Mouse (Mus musculus): Measurements from ENCODE around the gene Pik3ap1. TPM values are rescaled to one million over a fixed set of nuclear protein-coding genes. Genes with fewer than 3 reads are reported as not detected.

Pik3ap1 gene
- polyA plus RNA-seq, 1 experiment from 2014 or later = 2.0 TPM

DNA sequence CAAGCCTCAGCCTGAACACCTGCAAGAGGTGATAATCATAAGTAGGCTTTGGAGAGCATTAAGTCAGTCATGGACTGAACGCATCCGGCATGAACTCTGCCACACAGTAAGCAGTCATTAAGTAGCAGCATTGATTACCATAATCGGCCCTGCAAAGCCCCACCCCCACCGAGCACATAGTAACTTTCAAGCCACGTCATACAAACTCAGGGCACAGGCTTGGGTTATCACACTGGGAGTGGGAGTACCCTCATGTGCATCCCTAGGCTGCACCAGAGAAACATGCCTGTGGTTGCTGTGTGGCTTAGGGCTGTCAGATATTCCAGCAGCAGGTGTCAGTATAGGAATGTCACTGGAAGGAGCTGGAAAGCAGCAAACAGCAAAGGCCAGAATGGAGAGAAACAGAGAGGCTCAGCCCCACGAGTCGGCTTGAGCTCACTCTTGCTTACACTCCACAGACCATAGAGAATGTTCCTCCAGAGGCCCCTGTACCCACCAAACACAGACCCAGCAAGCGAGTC lies 105.1 kb downstream of the Pik3ap1 start:
- H3K36me3 ChIP-seq (ENCODE audit: control insufficient read depth, insufficient read depth) = no peaks in the 10 kb centered on the region
- H3K27me3 ChIP-seq (replicated peaks; ENCODE audit: control insufficient read depth, insufficient read depth, low read length) = no peaks in the 10 kb centered on the region
- no peak overlapping the region for H3K27ac ChIP-seq (ENCODE audit: low read length)
- H3K4me2 ChIP-seq (ENCODE audit: low read length) = no peak overlapping the region
- 70% methylated on average over 8 of the region's 8 CpGs for WGBS
- H3K9ac ChIP-seq (replicated peaks; ENCODE audit: low read depth, low read length) = no peak overlapping the region
- H3K9me3 ChIP-seq (ENCODE audit: control insufficient read depth, low read length) = no peaks in the 10 kb centered on the region
- H3K4me3 ChIP-seq (replicated peaks; ENCODE audit: low read length) = no peak overlapping the region
- H3K4me1 ChIP-seq (replicated peaks; ENCODE audit: control insufficient read depth, insufficient read depth, low read length) = no peaks in the 10 kb centered on the region
- ATAC-seq = no peak

DNA sequence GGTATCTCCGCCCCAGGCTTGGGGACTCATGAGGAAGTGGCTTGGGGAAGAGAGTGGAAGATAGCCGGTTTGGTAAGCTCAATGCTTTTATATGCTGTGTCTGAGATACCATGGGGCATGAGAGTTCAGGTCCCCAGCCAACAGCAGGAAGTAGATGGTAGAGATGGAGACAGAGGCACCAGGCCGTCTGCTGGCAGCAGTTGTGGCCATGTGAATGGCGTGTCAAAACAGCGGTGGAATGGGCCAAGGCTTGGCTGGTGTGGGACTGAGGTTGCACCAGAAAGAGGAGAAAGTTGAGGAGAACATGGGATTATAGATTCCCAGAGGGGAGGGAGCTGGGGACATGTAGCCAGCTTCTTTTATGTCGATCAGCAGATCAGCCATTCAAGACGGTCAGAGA lies 106.3 kb downstream of the Pik3ap1 start:
- 82% methylated on average over 7 of the region's 7 CpGs for WGBS
- Histone ChIP-seq H3K9me3 (ENCODE audit: control insufficient read depth, low read length) (no peaks in the 10 kb centered on the region), H3K4me1 (replicated peaks; ENCODE audit: control insufficient read depth, insufficient read depth, low read length) (no peaks in the 10 kb centered on the region), H3K27ac (ENCODE audit: low read length) (no peak overlapping the region), H3K27me3 (replicated peaks; ENCODE audit: control insufficient read depth, insufficient read depth, low read length) (no peaks in the 10 kb centered on the region), H3K4me3 (replicated peaks; ENCODE audit: low read length) (no peak overlapping the region), H3K4me2 (ENCODE audit: low read length) (no peak overlapping the region), H3K9ac (replicated peaks; ENCODE audit: low read depth, low read length) (no peak overlapping the region), H3K36me3 (ENCODE audit: control insufficient read depth, insufficient read depth) (no peaks in the 10 kb centered on the region)
- ATAC-seq = no peak

DNA sequence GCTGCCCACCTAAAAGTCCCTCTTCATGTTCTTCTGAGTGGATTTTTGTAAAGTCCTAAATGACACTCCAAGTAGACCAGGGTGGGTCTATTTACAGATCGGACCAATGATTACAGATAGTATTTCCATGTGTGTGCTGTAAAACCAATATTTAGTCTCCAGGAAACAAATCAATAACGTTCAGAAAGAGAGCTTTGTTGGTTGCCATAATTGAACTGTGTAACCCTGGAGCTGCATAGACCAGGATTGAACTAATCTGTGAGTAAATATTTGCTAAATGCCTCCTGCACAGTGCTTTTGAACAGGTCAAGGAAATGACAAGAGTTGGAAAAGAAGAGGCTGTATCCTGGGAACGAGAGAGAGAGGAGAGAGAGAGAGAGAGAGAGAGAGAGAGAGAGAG lies 109.3 kb downstream of the Pik3ap1 start:
- no peak for ATAC-seq
- H3K27me3 ChIP-seq (replicated peaks; ENCODE audit: control insufficient read depth, insufficient read depth, low read length) = no peaks in the 10 kb centered on the region

DNA sequence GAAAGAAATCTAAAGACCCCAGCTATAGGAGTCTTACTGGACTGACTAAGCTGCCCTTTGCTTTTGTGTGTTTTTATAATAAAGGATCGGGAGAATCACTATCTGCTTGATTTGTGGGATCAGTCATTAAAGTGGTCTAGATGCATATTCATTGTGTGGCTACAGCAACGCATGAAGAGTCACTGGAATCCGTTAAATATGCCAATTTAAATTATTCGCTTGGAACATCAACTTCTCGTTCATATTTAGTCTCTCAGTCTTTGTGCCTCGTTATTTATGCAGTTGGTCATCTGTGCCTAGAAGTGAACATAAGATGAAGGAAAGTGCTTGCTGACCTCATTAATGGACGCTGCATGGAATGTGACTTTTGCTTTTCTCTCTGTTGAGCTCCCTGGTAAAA lies 114.0 kb downstream of the Pik3ap1 start:
- Histone ChIP-seq H3K27me3 (replicated peaks; ENCODE audit: control insufficient read depth, insufficient read depth, low read length) (no peaks in the 10 kb centered on the region), H3K27ac (ENCODE audit: low read length) (no peak overlapping the region), H3K4me1 (replicated peaks; ENCODE audit: control insufficient read depth, insufficient read depth, low read length) (no peaks in the 10 kb centered on the region), H3K9ac (replicated peaks; ENCODE audit: low read depth, low read length) (no peak overlapping the region), H3K4me2 (ENCODE audit: low read length) (no peak overlapping the region), H3K4me3 (replicated peaks; ENCODE audit: low read length) (no peak overlapping the region), H3K9me3 (ENCODE audit: control insufficient read depth, low read length) (no peaks in the 10 kb centered on the region), H3K36me3 (ENCODE audit: control insufficient read depth, insufficient read depth) (no peaks in the 10 kb centered on the region)
- 65% methylated on average over 7 of the region's 7 CpGs for WGBS
- no peak for ATAC-seq

More for the DNA sequence above, 109.3 kb downstream of the Pik3ap1 start:
- 65% methylated on average over 3 of the region's 3 CpGs for WGBS
- no peaks in the 10 kb centered on the region for H3K4me1 ChIP-seq (replicated peaks; ENCODE audit: control insufficient read depth, insufficient read depth, low read length)
- H3K4me3 ChIP-seq (replicated peaks; ENCODE audit: low read length) = no peak overlapping the region
- H3K9me3 ChIP-seq (ENCODE audit: control insufficient read depth, low read length) = no peaks in the 10 kb centered on the region
- no peak overlapping the region for H3K27ac ChIP-seq (ENCODE audit: low read length)
- H3K36me3 ChIP-seq (ENCODE audit: control insufficient read depth, insufficient read depth) = no peaks in the 10 kb centered on the region
- no peak overlapping the region for H3K4me2 ChIP-seq (ENCODE audit: low read length)
- no peak overlapping the region for H3K9ac ChIP-seq (replicated peaks; ENCODE audit: low read depth, low read length)

DNA sequence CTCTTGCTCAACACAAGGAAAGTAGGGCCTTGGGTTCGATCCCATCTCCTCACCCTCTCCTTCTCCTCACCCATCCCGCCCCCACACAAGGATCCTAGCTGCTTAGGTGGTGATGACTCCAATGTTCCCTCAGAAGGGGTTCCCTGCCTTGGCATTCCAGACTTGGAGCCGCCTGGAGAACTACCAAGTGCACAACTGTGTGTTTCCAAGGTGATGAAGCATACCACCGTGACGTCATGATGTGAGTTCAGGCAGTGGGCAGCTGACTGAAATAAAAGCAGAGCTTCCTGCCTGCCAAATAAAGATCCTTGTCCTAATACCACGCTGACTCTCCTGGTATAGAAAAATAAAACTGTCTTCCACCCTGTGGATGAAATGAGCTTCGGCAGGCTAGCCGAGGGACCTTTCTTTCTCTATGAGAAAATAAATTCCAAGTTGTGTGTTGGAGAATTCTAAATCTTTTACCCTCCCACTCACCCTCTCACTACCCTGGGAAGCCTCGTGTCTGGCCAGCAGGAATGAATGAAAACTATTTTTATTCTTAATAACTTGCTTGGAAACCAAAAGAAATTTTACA lies 114.7 kb downstream of the Pik3ap1 start:
- no peaks in the 10 kb centered on the region for H3K27me3 ChIP-seq (replicated peaks; ENCODE audit: control insufficient read depth, insufficient read depth, low read length)
- no peak for ATAC-seq

DNA sequence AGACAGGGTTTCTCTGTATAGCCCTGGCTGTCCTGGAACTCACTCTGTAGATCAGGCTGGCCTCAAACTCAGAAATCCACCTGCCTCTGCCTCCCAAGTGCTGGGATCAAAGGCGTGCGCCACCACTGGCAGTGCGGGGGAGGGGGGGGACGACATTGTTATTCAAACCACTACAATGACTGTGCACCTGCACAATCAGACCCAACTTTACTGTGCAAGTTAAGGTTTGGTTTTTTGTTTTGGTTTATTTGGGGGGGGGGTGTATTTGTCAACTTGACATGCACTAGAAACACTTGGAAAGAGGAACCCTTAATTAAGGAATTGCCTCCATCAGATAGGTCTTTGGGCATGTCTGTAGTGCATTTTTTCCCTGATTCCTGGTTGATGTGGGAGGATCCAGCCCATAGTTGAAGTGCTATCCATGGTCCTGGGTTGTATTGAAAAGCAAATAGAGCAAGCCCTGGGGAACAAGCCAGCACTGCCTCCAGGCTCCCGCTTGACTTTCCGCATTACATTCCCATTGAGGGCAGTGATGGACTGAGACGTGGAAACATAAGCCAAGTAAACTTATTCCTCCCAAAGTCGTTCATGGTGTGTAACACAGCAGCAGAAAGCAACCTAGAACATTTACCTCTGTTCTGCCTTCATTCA lies 118.5 kb downstream of the Pik3ap1 start:
- Histone ChIP-seq H3K27me3 (replicated peaks; ENCODE audit: control insufficient read depth, insufficient read depth, low read length) (no peaks in the 10 kb centered on the region), H3K4me2 (ENCODE audit: low read length) (no peak overlapping the region), H3K9me3 (ENCODE audit: control insufficient read depth, low read length) (no peaks in the 10 kb centered on the region), H3K27ac (ENCODE audit: low read length) (no peak overlapping the region), H3K4me1 (replicated peaks; ENCODE audit: control insufficient read depth, insufficient read depth, low read length) (peaks cover 20% of the 10 kb centered on the region), H3K36me3 (ENCODE audit: control insufficient read depth, insufficient read depth) (no peaks in the 10 kb centered on the region), H3K9ac (replicated peaks; ENCODE audit: low read depth, low read length) (no peak overlapping the region), H3K4me3 (replicated peaks; ENCODE audit: low read length) (no peak overlapping the region)
- WGBS = 64% methylated on average over 8 of the region's 8 CpGs
- ATAC-seq = no peak

More for the DNA sequence above, 114.7 kb downstream of the Pik3ap1 start:
- WGBS = 49% methylated on average over 9 of the region's 9 CpGs
- Histone ChIP-seq H3K36me3 (ENCODE audit: control insufficient read depth, insufficient read depth) (no peaks in the 10 kb centered on the region), H3K4me2 (ENCODE audit: low read length) (no peak overlapping the region), H3K9ac (replicated peaks; ENCODE audit: low read depth, low read length) (no peak overlapping the region), H3K4me3 (replicated peaks; ENCODE audit: low read length) (no peak overlapping the region), H3K27ac (ENCODE audit: low read length) (no peak overlapping the region), H3K9me3 (ENCODE audit: control insufficient read depth, low read length) (no peaks in the 10 kb centered on the region), H3K4me1 (replicated peaks; ENCODE audit: control insufficient read depth, insufficient read depth, low read length) (no peaks in the 10 kb centered on the region)

DNA sequence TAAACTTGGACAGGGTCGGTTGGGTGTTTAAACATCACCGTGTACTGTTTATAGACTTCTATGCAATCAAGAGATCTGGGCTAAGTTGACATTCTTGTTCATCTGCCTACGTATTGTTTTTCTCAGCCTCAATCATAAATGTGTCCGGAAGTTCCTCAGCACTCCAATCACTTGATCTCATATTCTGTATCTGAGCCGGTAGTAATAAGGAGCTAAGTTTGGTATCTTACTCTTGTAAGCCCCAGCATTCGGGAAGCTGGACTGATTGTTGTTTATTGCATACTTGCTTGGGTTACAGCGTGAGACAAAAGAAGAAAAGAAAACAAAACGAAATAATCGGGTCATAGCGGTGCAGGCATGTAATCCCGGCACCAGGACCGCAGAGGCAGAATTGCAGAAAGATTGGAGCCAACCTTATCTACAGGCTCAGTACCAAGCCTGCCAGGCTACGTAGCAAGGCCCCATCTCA lies 120.5 kb downstream of the Pik3ap1 start:
- Histone ChIP-seq H3K4me3 (replicated peaks; ENCODE audit: low read length) (peak overlapping the region; percentile 92), H3K9ac (replicated peaks; ENCODE audit: low read depth, low read length) (peak overlapping the region; percentile 97), H3K4me1 (replicated peaks; ENCODE audit: control insufficient read depth, insufficient read depth, low read length) (peaks cover 32% of the 10 kb centered on the region), H3K27ac (ENCODE audit: low read length) (peak overlapping the region; percentile 96), H3K27me3 (replicated peaks; ENCODE audit: control insufficient read depth, insufficient read depth, low read length) (no peaks in the 10 kb centered on the region), H3K9me3 (ENCODE audit: control insufficient read depth, low read length) (no peaks in the 10 kb centered on the region), H3K36me3 (ENCODE audit: control insufficient read depth, insufficient read depth) (no peaks in the 10 kb centered on the region), H3K4me2 (ENCODE audit: low read length) (peak overlapping the region; percentile 87)
- ATAC-seq = no peak; the same call in 1 of the 2 replicates
- WGBS = 27% methylated on average over 13 of the region's 13 CpGs

DNA sequence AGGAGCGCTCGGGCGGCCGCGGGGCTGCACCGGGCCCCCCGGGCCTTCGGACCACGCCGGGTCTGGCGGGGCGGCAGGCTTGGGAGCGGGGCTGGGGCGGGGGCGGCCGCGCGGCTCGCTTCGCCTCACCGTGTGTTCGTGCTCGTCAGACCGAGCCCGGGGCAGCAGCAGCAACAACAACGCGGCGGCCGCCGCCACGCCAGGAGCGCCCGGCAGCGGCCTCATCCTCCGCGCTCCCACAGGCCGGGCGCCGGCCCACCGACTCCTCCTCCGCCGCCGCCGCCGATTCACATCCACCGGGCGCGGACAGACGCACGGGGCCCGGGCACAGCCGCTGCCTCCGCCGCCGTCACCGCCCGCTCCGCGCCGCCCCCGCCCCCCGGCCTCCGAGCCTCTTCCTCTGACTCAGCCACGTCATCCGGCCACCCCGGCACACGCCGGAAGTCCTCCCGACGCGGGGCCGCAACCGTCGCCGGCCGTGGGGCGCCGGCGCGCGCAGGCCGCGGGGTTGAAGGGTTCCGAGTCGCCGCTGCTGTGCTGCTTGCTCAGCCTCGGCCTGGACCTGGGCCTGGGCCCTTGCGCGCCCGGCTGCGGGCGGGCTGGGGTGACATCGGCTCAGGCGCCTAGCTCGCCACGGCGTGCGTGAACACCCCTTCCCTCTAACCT lies 121.1 kb downstream of the Pik3ap1 start, which contains the start of gene Tm9sf3:
Gene Tm9sf3, minus strand, starts transcription at position 368 of the 666 bp plus-strand sequence.
- Histone ChIP-seq H3K9me3 (ENCODE audit: control insufficient read depth, low read length) (no peaks in the 10 kb centered on the region), H3K4me2 (ENCODE audit: low read length) (peak within 1 kb of the TSS; percentile 87), H3K27me3 (replicated peaks; ENCODE audit: control insufficient read depth, insufficient read depth, low read length) (no peaks in the 10 kb centered on the region), H3K27ac (ENCODE audit: low read length) (peak within 1 kb of the TSS; percentile 96), H3K36me3 (ENCODE audit: control insufficient read depth, insufficient read depth) (no peaks in the 10 kb centered on the region), H3K4me3 (replicated peaks; ENCODE audit: low read length) (peak within 1 kb of the TSS; percentile 92), H3K9ac (replicated peaks; ENCODE audit: low read depth, low read length) (peak within 1 kb of the TSS; percentile 97), H3K4me1 (replicated peaks; ENCODE audit: control insufficient read depth, insufficient read depth, low read length) (peaks cover 32% of the 10 kb centered on the region)
- WGBS = under 1% methylated on average over 82 of the region's 98 CpGs
- ATAC-seq = peak; percentile 96

All from forebrain, embryonic 16.5 days (tissue).